Mouse (Mus musculus): ENCODE measurements around the gene Olfr1047. TPM values are rescaled to one million over a fixed set of nuclear protein-coding genes. Genes with fewer than 3 reads are reported as not detected.

The Olfr1047 gene
- total RNA-seq (2023): not detected

DNA sequence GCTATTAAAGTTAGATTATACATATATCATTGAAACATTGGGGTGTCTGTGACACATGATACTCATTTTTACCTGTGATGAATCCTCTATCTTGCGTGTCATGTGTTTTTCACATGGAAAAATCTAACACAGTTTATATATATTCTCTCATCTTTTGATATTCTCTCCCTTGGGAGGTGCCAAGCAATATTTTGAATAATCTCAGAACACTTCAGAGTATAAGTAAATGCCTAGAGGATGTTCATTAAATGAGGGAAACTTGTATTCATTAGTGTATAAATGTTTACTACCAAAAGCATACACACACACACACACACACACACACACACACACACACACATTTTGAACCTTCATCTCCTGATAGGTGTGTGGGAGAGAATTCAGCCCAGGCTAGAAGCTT is at the start of gene Olfr1047:
Olfr1047 (minus strand) TSS at position 101 of the 400 bp plus-strand sequence.

DNA sequence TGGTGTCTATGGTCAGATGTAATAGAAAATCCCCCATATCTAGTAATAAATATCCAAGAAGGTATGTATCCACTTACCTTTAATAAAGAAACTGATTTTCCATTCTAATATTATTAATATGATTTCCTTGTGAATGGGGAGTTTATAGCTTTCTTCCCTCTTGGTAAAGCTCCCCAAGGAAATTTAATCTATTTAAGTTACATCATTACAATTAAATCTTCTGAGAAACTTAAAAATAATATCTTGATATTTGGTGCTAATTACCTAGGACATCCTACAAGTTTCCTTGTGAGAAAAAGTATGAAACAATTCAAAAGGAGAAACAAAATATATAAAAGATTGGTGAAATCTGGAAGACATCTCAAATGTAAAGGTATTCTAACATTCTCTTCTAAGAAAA is 47.8 kb upstream of the Olfr1047 start, which contains the start of gene Olfr1051:
Olfr1051 (minus strand) TSS at position 101 of the 400 bp plus-strand sequence.

DNA sequence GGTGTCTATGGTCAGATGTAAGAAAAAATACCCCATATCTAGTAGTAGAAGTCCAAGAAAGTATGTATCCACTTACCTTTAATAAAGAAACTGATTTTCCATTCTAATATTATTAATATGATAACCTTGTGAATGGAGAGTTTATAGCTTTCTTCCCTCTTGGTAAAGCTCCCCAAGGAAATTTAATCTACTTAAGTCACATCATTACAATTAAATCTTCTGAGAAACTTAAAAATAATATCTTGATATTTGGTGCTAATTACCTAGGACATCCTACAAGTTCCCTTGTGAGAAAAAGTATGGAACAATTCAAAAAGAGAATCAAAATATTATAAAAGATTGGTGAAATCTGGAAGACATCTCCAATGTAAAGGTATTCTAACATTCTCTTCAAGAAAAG is 27.0 kb upstream of the Olfr1047 start, which contains the start of gene Olfr1049:
Olfr1049 (minus strand) TSS at position 101 of the 400 bp plus-strand sequence.

DNA sequence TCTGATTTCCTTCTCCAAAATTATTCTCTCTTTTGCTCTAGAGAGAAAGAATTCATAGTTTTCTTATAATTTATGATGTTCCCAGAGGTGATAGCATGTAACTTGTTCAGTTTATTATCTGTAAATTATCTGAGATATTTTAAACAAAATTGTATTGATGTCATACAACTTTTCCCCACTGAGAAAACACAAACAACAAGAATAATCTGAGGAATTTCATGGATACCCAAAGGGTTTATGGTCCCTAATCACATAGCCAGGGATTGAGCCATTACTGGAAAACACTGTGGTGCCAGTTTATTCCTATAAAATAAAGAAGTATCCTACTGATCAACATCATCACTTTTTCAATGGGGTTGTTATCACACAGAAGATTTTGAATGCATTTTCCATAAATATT is 9.0 kb upstream of the Olfr1047 start, which contains the start of gene Olfr1048:
Olfr1048 (minus strand) TSS at position 101 of the 400 bp plus-strand sequence.

DNA sequence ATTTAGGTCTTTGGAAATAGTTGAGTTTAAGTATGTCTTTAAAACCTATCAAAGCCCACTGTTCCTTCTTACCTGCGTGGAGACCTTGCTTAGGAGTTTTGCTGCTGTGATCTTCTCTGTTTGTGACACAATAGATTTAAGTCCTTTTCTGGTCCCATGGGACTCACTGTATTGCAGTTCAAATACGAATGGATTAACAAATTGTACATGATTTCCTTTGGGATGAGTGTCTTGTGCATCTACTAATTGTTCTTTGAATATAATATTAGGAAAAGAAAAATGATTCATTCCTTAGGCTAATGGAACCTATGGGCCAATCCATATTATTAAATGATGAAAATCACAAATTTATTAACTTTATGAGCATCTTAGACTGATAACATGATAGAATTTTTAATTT is 12.0 kb downstream of the Olfr1047 start, which contains the start of gene Olfr1046:
Olfr1046 (minus strand) TSS at position 101 of the 400 bp plus-strand sequence.

DNA sequence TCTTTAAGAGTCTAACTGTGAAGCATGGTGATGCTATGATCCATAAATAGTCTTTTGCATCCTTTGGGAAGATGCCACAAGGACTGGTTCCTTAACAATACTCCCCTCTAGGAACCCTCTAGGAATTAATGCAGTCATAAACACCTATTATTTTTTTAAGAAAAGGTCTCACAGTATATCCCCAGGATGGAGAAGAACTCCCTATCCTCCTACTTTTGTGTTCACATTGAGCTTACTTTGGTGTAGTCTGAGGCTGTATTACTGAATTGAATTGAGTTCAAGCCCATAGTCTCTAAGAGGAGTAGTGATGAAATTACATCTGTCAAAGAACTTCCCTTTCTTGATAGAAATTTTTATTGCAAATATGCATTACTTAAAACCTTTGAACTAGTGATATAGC is 28.3 kb downstream of the Olfr1047 start, which contains the start of gene Olfr1045:
Olfr1045 (minus strand) TSS at position 101 of the 400 bp plus-strand sequence.

DNA sequence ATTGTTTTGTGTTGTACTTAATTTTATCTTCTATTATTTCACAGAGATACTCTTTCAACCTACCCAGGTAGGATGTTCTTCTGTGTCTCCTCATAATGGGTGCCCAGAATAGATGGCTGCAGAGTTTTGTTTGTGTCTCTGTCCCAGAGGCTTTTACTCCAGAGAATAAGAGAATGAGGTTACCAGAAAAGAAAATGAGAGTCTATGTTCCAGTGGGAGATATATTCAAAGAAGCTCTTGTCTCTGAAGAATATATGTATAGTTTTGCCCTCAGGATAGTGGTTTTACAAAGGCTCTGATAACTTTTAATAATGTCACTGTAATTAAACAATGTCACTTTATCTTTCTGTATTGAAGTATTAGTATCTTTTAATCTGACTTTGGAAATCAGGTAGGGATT is 45.6 kb downstream of the Olfr1047 start, which contains the start of gene Olfr52:
Olfr52 (minus strand) TSS at position 101 of the 400 bp plus-strand sequence.

DNA sequence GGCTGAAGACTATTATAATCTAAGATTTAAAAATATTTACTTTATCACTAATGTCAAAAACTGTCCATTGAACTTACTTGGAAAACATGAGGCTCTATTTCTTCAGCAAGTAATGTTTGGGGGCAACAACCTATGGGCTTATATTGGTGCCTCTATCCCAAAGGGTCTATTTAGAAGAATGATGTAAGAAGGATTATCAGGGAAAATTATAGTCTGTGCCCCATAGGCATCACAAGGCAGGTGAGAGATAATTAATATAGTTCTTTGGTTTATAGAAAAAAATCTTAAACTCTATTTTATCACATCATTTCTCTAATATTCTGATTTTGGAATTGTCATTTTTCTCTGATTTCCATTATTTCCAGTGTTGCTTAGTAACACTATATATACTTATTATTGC is 53.5 kb downstream of the Olfr1047 start, which contains the start of gene Olfr1044:
Olfr1044 (minus strand) TSS at position 101 of the 400 bp plus-strand sequence.

Other genes starting within 250 kb of the Olfr1047 start
- not detected for gene Olfr1031, start 241.1 kb downstream of the Olfr1047 start, total RNA-seq (2023)
- gene Olfr1032, start 225.9 kb downstream of the Olfr1047 start, total RNA-seq (2023): not detected
- gene Olfr1033, start 210.8 kb downstream of the Olfr1047 start, total RNA-seq (2023): not detected
- not detected for gene Olfr1034, start 185.5 kb downstream of the Olfr1047 start, total RNA-seq (2023)
- gene Olfr1036, start 157.4 kb downstream of the Olfr1047 start, total RNA-seq (2023): not detected
- gene Olfr1037, start 144.0 kb downstream of the Olfr1047 start, total RNA-seq (2023): not detected
- gene Olfr1039, start 95.5 kb downstream of the Olfr1047 start, total RNA-seq (2023): not detected
- gene Olfr1040, start 84.7 kb downstream of the Olfr1047 start, total RNA-seq (2023): not detected
- gene Olfr1042, start 69.6 kb downstream of the Olfr1047 start, total RNA-seq (2023): not detected
- not detected for gene Olfr1043, start 63.9 kb downstream of the Olfr1047 start, total RNA-seq (2023)
- gene Olfr1044, start 53.6 kb downstream of the Olfr1047 start, total RNA-seq (2023): not detected
- not detected for gene Olfr52, start 45.7 kb downstream of the Olfr1047 start, total RNA-seq (2023)
- gene Olfr1045, start 28.4 kb downstream of the Olfr1047 start, total RNA-seq (2023): not detected
- gene Olfr1046, start 12.1 kb downstream of the Olfr1047 start, total RNA-seq (2023): not detected
- not detected for gene Olfr1048, start 8.9 kb upstream of the Olfr1047 start, total RNA-seq (2023)
- not detected for gene Olfr1049, start 26.9 kb upstream of the Olfr1047 start, total RNA-seq (2023)
- not detected for gene Olfr1051, start 47.7 kb upstream of the Olfr1047 start, total RNA-seq (2023)
- gene Olfr1052, start 61.1 kb upstream of the Olfr1047 start, total RNA-seq (2023): not detected
- gene Olfr1053, start 83.9 kb upstream of the Olfr1047 start, total RNA-seq (2023): not detected
- not detected for gene Olfr1054, start 104.0 kb upstream of the Olfr1047 start, total RNA-seq (2023)
- not detected for gene Olfr1055, start 118.9 kb upstream of the Olfr1047 start, total RNA-seq (2023)
- not detected for gene Olfr1056, start 131.1 kb upstream of the Olfr1047 start, total RNA-seq (2023)
- gene Olfr1057, start 147.0 kb upstream of the Olfr1047 start, total RNA-seq (2023): not detected
- gene Olfr1058, start 157.2 kb upstream of the Olfr1047 start, total RNA-seq (2023): not detected
- gene Olfr1061, start 182.6 kb upstream of the Olfr1047 start, total RNA-seq (2023): not detected
- not detected for gene Olfr1062, start 195.3 kb upstream of the Olfr1047 start, total RNA-seq (2023)
- gene Olfr1065, start 219.2 kb upstream of the Olfr1047 start, total RNA-seq (2023): not detected
- gene Olfr1066, start 224.9 kb upstream of the Olfr1047 start, total RNA-seq (2023): not detected

All from CD4-positive naive resting alpha-beta T cell, adult 76 days (primary cell).